Mouse (Mus musculus) T-helper 17 cell (primary cell): ENCODE results near the gene Btbd6.

Experiments
- in situ Hi-C, 2 experiments: fragments of 300-600 bp; cut with MboI, MseI; formaldehyde crosslinking; loops; 1 replicate in 1 of 2; 2 replicates in 1 of 2; pipeline ENCODE4 v1.15.1; 2025; ENCODE audit warnings: high pct_unique_total_duplicates in 2 of 2

Gene Btbd6

GRCm38 (mm10) chr12:112976371-112977073 lies at the start of gene Btbd6:
Gene Btbd6 (plus strand): TSS chr12:112976482.
- in situ Hi-C loops: no loop called here

- in situ Hi-C loops: loop anchor here in 1 of 2 experiments (10.0 kb wide), 1 partner anchor 1818 kb away; no protein-coding TSS in a partner anchor
These were observed 49.0 kb upstream of the Btbd6 start for GRCm38 (mm10) chr12:112927265-112927664.

GRCm38 (mm10) chr12:112928401-112929241 lies 47.7 kb upstream of the Btbd6 start:
- in situ Hi-C loops: loop anchor here in 1 of 2 experiments (10.0 kb wide), 1 partner anchor 1816 kb away; no protein-coding TSS in a partner anchor

GRCm38 (mm10) chr12:112929562-112930352 lies 46.5 kb upstream of the Btbd6 start, which contains the start of gene Jag2:
Gene Jag2 (minus strand): TSS chr12:112929776.
- in situ Hi-C loops: loop anchor here in 1 of 2 experiments (10.0 kb wide), 1 partner anchor 1815 kb away; no protein-coding TSS in a partner anchor

- in situ Hi-C loops: no loop called here
These were observed 43.6 kb upstream of the Btbd6 start for GRCm38 (mm10) chr12:112932647-112933046.

- in situ Hi-C loops: no loop called here
These were observed 38.4 kb upstream of the Btbd6 start for GRCm38 (mm10) chr12:112937906-112938305.

- in situ Hi-C loops: no loop called here
These were observed 37.9 kb upstream of the Btbd6 start for GRCm38 (mm10) chr12:112938366-112938765.

- in situ Hi-C loops: no loop called here
These were observed 37.3 kb upstream of the Btbd6 start for GRCm38 (mm10) chr12:112938873-112939565.

- in situ Hi-C loops: no loop called here
These were observed 36.0 kb upstream of the Btbd6 start for GRCm38 (mm10) chr12:112940238-112940637.

- in situ Hi-C loops: no loop called here
These were observed 35.6 kb upstream of the Btbd6 start for GRCm38 (mm10) chr12:112940710-112941109.

GRCm38 (mm10) chr12:112941156-112941775 lies 35.0 kb upstream of the Btbd6 start:
- in situ Hi-C loops: no loop called here

GRCm38 (mm10) chr12:112941776-112942713 lies 34.2 kb upstream of the Btbd6 start, which contains the start of gene Nudt14:
Gene Nudt14 (minus strand): TSS chr12:112942124.
- in situ Hi-C loops: no loop called here

- in situ Hi-C loops: no loop called here
These were observed 32.6 kb upstream of the Btbd6 start for GRCm38 (mm10) chr12:112943669-112944068.

GRCm38 (mm10) chr12:112947307-112947706 lies 29.0 kb upstream of the Btbd6 start:
- in situ Hi-C loops: no loop called here

- in situ Hi-C loops: no loop called here
These were observed 26.1 kb upstream of the Btbd6 start for GRCm38 (mm10) chr12:112950040-112950760.

GRCm38 (mm10) chr12:112950761-112951129 lies 25.5 kb upstream of the Btbd6 start:
- in situ Hi-C loops: no loop called here

GRCm38 (mm10) chr12:112951150-112951842 lies 25.0 kb upstream of the Btbd6 start:
- in situ Hi-C loops: no loop called here

- in situ Hi-C loops: no loop called here
These were observed 23.8 kb upstream of the Btbd6 start for GRCm38 (mm10) chr12:112952433-112952832.
